Mouse (Mus musculus) embryo, embryonic 10.5 days (tissue): Measurements from ENCODE around the gene Ywhaq.
"Not testable (repeated sequence)": the region's sequence is repeated elsewhere in the genome, so short reads cannot be mapped to it uniquely, and the experiment has no call there.

Experiments
- DNase-seq: peaks from one replicate; pipeline ENCODE4 v3.0.0-alpha.2; 2015; ENCODE audit warnings: low spot score

Gene Ywhaq

GRCm38 (mm10) chr12:21409651-21410050, 7.8 kb downstream of the Ywhaq start:
- no peak for DNase-seq

GRCm38 (mm10) chr12:21408789-21409367, 8.6 kb downstream of the Ywhaq start:
- DNase-seq: no peak

DNA sequence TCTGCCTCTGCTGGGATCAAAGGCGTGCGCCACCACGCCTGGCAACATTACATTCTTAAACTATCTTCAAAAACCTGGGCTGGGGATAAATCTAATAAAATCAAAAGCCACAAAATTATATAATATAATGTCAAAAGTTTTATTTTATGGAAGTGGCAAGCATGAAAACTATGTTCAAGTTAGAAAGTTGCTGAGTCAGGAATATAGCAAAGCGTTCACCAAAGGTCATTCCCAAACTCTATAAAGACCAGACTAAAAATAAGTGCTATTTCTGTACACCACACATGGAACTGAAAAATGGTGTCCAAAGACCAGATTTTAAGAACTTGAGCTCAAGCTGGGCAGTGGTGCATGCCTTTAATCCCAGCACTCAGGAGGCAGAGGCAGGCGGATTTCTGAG, 14.7 kb downstream of the Ywhaq start:
- no peak for DNase-seq

GRCm38 (mm10) chr12:21386201-21386600, 31.2 kb downstream of the Ywhaq start:
- DNase-seq: no peak

DNA sequence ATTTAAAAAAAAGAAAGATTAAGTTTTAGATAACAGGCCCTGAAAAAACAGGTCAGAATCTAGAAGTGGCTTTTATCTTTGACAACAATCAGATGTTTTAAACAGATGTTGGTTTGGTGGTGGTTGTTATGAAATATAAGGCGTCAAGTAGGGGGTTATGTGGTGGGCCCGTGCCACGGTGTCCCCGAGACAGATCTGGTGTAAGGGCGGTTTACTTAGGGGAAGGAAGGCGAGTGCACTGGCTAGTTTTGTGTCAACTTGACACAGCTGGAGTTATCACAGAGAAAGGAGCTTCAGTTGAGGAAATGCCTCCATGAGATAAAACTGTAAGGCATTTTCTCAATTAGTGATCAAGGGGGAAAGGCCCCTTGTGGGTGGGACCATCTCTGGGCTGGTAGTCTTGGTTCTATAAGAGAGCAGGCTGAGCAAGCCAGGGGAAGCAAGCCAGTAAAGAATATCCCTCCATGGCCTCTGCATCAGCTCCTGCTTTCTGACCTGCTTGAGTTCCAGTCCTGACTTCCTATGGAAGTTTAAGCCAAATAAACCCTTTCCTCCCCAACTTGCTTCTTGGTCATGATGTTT, 38.6 kb downstream of the Ywhaq start:
- not testable (repeated sequence) for DNase-seq

- no peak for DNase-seq
Measured at GRCm38 (mm10) chr12:21375376-21376157, 41.9 kb downstream of the Ywhaq start.

DNA sequence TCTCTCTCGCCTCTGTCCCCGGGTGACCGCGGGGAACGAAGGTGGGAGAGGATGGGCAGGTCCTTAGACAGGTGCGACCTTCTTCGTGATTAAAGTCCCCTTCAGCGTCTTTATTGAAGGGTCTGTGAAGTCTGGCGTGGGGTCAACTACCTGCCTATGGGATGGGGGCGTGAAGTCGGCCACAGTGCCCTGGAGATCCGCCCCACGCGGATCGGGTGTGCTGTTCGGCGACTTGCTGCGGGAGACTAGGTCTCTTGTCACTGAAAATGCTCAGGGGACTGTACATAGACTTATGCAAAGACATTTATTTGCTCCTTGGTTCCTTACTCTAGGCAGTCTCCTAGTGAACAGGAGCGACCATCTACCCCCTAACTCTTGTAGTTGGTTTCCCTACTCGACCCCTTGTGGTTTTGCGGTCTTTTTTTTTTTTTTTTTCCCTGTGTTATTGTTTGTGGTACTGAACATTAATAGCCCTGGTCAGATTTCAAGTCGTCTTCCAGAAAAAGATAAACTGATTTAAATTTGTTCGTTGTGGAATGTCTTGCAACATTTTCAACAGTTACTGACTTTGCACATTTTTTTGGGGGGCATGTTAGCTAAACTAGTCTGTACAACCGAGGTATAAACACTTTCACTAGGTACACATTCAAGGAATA, 43.5 kb downstream of the Ywhaq start:
- DNase-seq: no peak

GRCm38 (mm10) chr12:21373100-21373819, 44.2 kb downstream of the Ywhaq start, which contains the start of gene Adam17:
Gene Adam17, minus strand, starts transcription at chr12:21373632.
- DNase-seq: peak; percentile 96

DNA sequence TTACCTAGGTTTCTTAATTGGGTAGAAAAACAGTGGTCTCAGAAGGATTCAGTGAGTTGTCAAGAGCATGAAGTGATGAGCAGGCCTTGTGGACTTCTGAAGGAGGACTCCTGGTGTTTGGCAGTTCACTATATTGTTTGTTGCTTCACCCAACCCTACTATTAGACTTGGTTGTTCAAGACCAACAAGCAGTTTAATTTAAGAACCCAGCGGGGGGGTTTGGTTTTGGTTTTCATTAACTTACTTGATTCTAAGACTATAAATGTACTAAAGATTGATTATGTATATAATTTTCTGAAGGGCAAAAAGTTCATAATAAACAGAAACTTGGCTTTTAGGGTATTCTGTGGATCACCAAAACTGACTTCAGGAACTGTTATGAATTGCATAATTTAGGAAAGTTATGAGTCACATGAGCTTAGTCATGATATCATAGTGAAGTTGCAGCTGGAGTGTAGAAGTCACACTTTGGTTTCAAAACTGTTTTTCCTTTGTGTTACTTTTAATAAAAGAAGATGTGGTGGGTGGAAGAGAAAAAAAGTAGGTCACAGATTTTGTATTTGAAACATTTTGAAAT, 47.3 kb downstream of the Ywhaq start:
- DNase-seq: no peak

GRCm38 (mm10) chr12:21369087-21369410, 48.4 kb downstream of the Ywhaq start:
- DNase-seq: no peak

GRCm38 (mm10) chr12:21368376-21369086, 48.9 kb downstream of the Ywhaq start:
- DNase-seq: no peak

- DNase-seq: no peak
Measured at GRCm38 (mm10) chr12:21364624-21365435, 52.6 kb downstream of the Ywhaq start.

DNA sequence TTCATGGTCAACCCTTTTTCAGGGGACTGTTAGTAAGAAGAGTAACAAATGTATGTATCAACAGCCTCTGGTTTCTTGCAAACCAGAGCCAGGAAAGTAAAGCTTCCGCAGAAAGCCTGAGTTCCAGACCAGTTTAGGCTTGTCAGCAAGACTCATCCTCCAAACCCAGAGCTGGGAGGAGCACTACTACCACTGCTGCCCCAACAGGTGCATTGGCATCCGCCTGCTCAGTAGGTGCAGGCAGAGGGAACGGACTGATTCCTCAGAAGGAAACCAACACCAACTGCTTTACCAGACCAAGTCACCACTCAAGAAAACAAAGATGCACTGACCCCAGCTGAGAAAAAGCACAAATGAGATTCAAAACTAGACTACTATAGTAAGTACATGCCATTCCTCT, 54.2 kb downstream of the Ywhaq start:
- DNase-seq: no peak

DNA sequence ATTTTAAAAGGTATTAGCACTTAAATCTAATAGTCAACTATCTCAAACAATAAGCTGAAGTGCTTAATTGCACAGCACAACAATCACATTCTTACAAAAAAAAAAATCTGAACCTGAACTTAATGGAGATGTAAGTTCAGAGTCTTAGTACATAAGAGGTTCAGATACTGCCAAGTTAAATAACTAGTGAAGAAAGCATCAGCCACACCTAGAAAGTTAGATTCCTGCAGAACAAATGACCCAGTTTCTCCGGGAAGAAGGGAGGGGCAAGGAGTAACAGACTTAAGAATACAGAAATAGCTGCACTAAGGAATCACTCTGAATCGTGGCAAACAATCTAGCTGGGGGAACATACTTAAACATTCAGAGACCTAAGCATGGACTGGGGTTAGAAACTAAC, 54.8 kb downstream of the Ywhaq start:
- no peak for DNase-seq

DNA sequence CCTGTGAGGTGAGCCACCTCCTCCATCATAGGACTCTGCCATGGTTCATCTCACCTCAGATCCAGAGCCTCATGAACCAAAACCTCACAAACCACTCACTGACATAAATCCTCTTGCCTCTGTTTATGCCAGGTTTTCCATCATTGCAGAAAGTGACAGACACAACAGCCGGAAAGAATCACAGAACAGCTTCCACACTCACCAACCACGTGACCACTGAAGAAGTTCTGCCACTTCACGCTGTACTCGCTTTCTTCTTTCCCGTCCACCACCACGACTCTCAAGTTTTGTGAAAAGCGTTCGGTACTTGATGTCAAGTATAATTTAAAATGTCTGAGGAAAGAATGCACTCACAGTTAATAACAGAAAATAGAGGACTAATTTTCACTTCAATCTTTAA, 63.8 kb downstream of the Ywhaq start:
- no peak for DNase-seq

GRCm38 (mm10) chr12:21350113-21350876, 67.1 kb downstream of the Ywhaq start:
- peak; percentile 27 for DNase-seq

DNA sequence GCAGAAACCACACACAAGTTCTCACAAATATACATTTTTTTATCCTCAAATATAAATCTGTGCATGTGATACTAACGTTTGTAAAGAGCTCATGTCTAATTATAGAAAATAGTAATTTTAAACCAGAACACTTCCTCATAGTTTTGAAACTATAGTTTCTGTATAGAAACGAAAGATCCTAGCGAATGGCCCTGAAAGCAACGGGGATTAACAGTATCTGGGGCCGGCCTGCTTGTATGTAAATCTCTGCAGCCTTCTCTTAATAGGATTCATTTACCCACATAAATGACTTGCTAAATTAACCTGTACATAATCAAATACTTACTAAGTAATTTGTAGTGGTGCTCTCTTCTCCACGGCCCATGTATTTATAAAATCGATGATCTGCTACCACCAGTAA, 70.5 kb downstream of the Ywhaq start:
- no peak for DNase-seq

DNA sequence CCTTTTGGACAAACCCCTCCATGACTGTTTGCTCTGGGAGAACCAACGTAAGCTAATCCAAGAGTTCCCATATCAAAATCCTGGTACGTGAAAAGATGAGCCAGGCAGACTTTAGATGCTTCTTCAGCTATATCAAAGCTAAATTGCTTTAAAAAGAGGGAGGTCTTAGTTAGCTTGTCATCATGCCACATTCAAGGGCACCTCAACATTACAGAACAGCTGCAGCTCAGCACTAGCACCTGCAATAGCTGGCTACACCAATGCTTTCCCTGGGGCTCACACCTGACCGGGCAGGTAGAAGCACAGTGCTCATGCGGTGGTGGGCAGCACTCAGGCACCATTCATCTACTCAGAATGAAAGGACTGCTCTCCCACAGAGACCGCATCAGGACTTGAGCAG, 76.8 kb downstream of the Ywhaq start:
- DNase-seq: no peak
